Mouse (Mus musculus): ENCODE data around the gene Prpf38a.

- TF ChIP-seq CTCF (IDR thresholded peaks at IDR 0.05; ENCODE audit: control insufficient read depth, insufficient read depth, insufficient replicate concordance, low read depth, low read length), result no peak
- TF ChIP-seq POLR2A (IDR thresholded peaks at IDR 0.05; ENCODE audit: control insufficient read depth, low read depth, low read length), result no peak
These were observed 41.4 kb upstream of the Prpf38a start for GRCm38 (mm10) chr4:108620536-108620935.

Measured in testis, adult 2 months (tissue).